Mouse (Mus musculus) embryonic facial prominence, embryonic 11.5 days (tissue): ENCODE results near the gene Hhat. TPM values are rescaled to one million over a fixed set of nuclear protein-coding genes. Genes with fewer than 3 reads are reported as not detected.

Source experiments
- ATAC-seq: fragments of 200-750 bp; cut with Nextera tagmentation; replicated peaks from 2 replicates; pipeline ENCODE4 v1.8.0; 2017; ENCODE audit warnings: low read depth; ENCODE audit not compliant: insufficient number of reproducible peaks, low FRiP score, low TSS enrichment
- DNase-seq: peaks from one replicate; pipeline ENCODE4 v3.0.0-alpha.2; 2015; ENCODE audit warnings: low spot score
- H3K27ac ChIP-seq: fragments of 300-500 bp; sonication (generic); replicated peaks from 2 replicates; pipeline ENCODE4 v1.5.1; 2014; ENCODE audit warnings: mild to moderate bottlenecking, low read depth, low read length, control low read depth
- H3K27me3 ChIP-seq: fragments of 300-500 bp; sonication (generic); 2 replicates; pipeline ENCODE4 v1.6.1; 2014; ENCODE audit warnings: mild to moderate bottlenecking, low read length, moderate library complexity, mixed read lengths; ENCODE audit not compliant: control insufficient read depth, insufficient read depth
- H3K36me3 ChIP-seq: fragments of 300-500 bp; sonication (generic); replicated peaks from 2 replicates; pipeline ENCODE4 v1.6.1; 2014; ENCODE audit warnings: low read depth, mild to moderate bottlenecking, low read length, moderate library complexity, mixed read lengths; ENCODE audit not compliant: control insufficient read depth, insufficient read depth
- H3K4me1 ChIP-seq: fragments of 300-500 bp; sonication (generic); 2 replicates; pipeline ENCODE4 v1.6.1; 2014; ENCODE audit warnings: low read length, mixed read lengths; ENCODE audit not compliant: control insufficient read depth, insufficient read depth
- H3K4me2 ChIP-seq: fragments of 300-500 bp; sonication (generic); 2 replicates; pipeline ENCODE4 v1.6.1; 2014; ENCODE audit warnings: low read depth, mild to moderate bottlenecking, control low read depth, low read length, moderate library complexity
- H3K4me3 ChIP-seq: fragments of 300-500 bp; sonication (generic); 2 replicates; pipeline ENCODE4 v1.5.1; 2014; ENCODE audit warnings: low read depth, low read length, control low read depth
- H3K9ac ChIP-seq: fragments of 300-500 bp; sonication (generic); replicated peaks from 2 replicates; pipeline ENCODE4 v1.6.1; 2014; ENCODE audit warnings: mild to moderate bottlenecking, control low read depth, low read length
- H3K9me3 ChIP-seq: fragments of 300-500 bp; sonication (generic); replicated peaks from 2 replicates; pipeline ENCODE4 v1.6.1; 2016; ENCODE audit warnings: mild to moderate bottlenecking, low read length, inconsistent platforms, mixed read lengths; ENCODE audit not compliant: control insufficient read depth
- WGBS: fragments of 180-500 bp; shearing (Covaris S2); extraction: QIAGEN DNeasy Blood & Tissue Kit; methylation state at CpG from one replicate; pipeline ENCODE4 v1.1.7; 2014; 5-methylcytosine and 5-hydroxymethylcytosine counted together
- polyA plus RNA-seq: library from polyadenylated mRNA; unstranded; fragments of >200 nt; fragmentation: Nextera tagmentation; extraction: Ambion mirVana; gene quantifications from 2 replicates; pipeline ENCODE4 v1.2.1, GENCODE M21; 2014

The Hhat gene
- polyA plus RNA-seq, 1 experiment from 2014 or later: 9.1 TPM

DNA sequence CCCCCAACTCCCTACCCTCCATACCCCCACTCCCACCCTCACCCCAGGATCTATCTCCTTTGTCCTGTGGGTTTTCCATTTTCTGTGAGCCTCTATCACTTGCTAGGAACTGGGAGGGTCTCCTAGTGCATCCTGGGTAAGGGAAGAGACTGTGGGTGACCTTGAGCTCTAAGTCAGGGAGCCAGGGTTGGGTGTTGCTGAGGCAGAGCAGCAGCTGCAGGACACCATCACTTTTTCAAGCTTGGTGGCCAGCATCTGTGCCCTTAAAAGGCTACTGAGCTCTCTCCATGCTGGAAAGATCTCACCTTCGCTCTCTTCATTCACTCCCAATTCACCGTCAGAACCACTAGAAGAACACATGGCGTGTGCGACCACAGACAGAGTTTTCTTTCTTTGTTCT is 7.2 kb upstream of the Hhat start:
- Histone ChIP-seq H3K4me1 (no peaks in the 10 kb centered on the region), H3K9me3 (no peaks in the 10 kb centered on the region), H3K36me3 (no peaks in the 10 kb centered on the region), H3K4me2 (no peak overlapping the region), H3K27me3 (no peaks in the 10 kb centered on the region), H3K4me3 (no peak overlapping the region), H3K9ac (no peak overlapping the region), H3K27ac (no peak overlapping the region)
- DNase-seq (no peak), ATAC-seq (no peak)
- WGBS: 95% methylated on average over 4 of the region's 4 CpGs

GRCm38 (mm10) chr1:192770130-192770494 is 911 bp downstream of the Hhat start:
- no peaks in the 10 kb centered on the region for H3K27me3 ChIP-seq
- H3K4me3 ChIP-seq: peak overlapping the region; percentile 62
- DNase-seq (peak; percentile 59), ATAC-seq (peak; percentile 70)
- H3K4me1 ChIP-seq: no peaks in the 10 kb centered on the region
- 26% methylated on average over 10 of the region's 10 CpGs for WGBS
- H3K36me3 ChIP-seq: no peaks in the 10 kb centered on the region
- H3K9ac ChIP-seq: peak overlapping the region; percentile 97
- H3K9me3 ChIP-seq: no peaks in the 10 kb centered on the region
- H3K27ac ChIP-seq: peak overlapping the region; percentile 81
- peak overlapping the region; percentile 99 for H3K4me2 ChIP-seq

GRCm38 (mm10) chr1:192765531-192765930 is 5.5 kb downstream of the Hhat start:
- ATAC-seq (no peak), DNase-seq (no peak)
- no peaks in the 10 kb centered on the region for H3K9me3 ChIP-seq
- H3K36me3 ChIP-seq: no peaks in the 10 kb centered on the region
- no peak overlapping the region for H3K4me3 ChIP-seq
- no peaks in the 10 kb centered on the region for H3K27me3 ChIP-seq
- WGBS: 35% methylated on average over 4 of the region's 4 CpGs
- H3K27ac ChIP-seq: no peak overlapping the region
- H3K9ac ChIP-seq: no peak overlapping the region
- no peak overlapping the region for H3K4me2 ChIP-seq
- no peaks in the 10 kb centered on the region for H3K4me1 ChIP-seq

GRCm38 (mm10) chr1:192764547-192764946 is 6.5 kb downstream of the Hhat start:
- ATAC-seq: no peak
- H3K4me2 ChIP-seq: no peak overlapping the region
- no peak for DNase-seq
- H3K9ac ChIP-seq: no peak overlapping the region
- H3K36me3 ChIP-seq: no peaks in the 10 kb centered on the region
- 48% methylated on average over 2 of the region's 2 CpGs for WGBS
- no peaks in the 10 kb centered on the region for H3K4me1 ChIP-seq
- H3K27me3 ChIP-seq: no peaks in the 10 kb centered on the region
- H3K27ac ChIP-seq: no peak overlapping the region
- H3K4me3 ChIP-seq: no peak overlapping the region
- no peaks in the 10 kb centered on the region for H3K9me3 ChIP-seq

- WGBS: 80% methylated on average over 7 of the region's 7 CpGs
- no peak overlapping the region for H3K4me3 ChIP-seq
- H3K27me3 ChIP-seq: no peaks in the 10 kb centered on the region
- H3K27ac ChIP-seq: no peak overlapping the region
- ATAC-seq (no peak), DNase-seq (no peak)
- H3K4me2 ChIP-seq: no peak overlapping the region
- H3K36me3 ChIP-seq: no peaks in the 10 kb centered on the region
- H3K4me1 ChIP-seq: no peaks in the 10 kb centered on the region
- H3K9me3 ChIP-seq: no peaks in the 10 kb centered on the region
- H3K9ac ChIP-seq: no peak overlapping the region
Measured at GRCm38 (mm10) chr1:192762946-192763933, 7.8 kb downstream of the Hhat start.

- H3K9ac ChIP-seq: no peak overlapping the region
- H3K4me1 ChIP-seq: no peaks in the 10 kb centered on the region; the same call in 1 of the 2 replicates
- no peak overlapping the region for H3K4me2 ChIP-seq
- 85% methylated on average over 7 of the region's 7 CpGs for WGBS
- no peak for DNase-seq
- H3K27ac ChIP-seq: no peak overlapping the region
- no peaks in the 10 kb centered on the region for H3K9me3 ChIP-seq
- H3K4me3 ChIP-seq: no peak overlapping the region
- ATAC-seq: no peak
- no peaks in the 10 kb centered on the region for H3K36me3 ChIP-seq
- no peaks in the 10 kb centered on the region for H3K27me3 ChIP-seq
Measured at GRCm38 (mm10) chr1:192756674-192757073, 14.3 kb downstream of the Hhat start.

DNA sequence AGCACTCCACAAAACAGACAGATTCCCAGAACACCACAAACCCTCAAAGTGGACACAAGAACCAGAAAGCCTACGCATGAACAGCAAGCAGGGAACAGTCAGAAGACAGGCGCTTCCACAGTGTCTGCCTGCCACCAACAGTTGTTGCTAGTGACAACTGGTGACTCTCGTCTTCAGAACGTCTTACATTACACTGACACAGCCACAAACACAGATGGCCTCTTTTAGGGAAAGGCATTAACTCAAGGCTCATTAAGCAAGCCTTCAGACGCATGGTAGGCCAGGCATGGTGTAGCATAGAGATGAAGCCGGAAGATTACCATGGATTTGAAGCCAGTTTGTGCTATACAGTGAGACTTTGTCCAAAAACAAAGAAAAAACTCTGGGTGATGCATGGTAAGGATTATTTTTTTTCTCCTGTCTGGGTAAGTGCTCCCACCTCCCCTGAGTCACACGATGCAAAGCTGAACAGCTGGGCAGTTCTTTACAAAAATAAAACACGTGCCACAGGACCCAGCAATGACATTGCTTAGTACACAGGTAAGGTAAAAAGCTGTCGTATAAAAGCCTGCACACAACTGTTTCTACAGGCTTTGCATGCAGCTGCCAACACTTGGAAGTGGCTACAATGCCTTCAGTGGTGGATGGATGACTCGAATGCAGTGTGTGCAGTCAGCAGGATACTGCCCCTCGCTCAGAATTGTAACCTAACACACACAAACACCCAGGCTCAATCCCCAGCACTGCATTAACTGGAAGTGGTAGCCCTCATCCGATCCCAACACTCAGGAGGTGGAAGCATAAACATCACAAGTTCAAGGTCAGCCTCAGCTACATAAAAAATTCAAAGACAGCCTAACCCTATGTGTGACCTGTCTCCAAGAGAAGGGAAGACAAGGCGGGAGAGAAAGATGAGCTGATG is 15.1 kb downstream of the Hhat start:
- Histone ChIP-seq H3K4me2 (no peak overlapping the region), H3K27me3 (no peaks in the 10 kb centered on the region), H3K4me3 (no peak overlapping the region), H3K9me3 (no peaks in the 10 kb centered on the region), H3K27ac (no peak overlapping the region), H3K9ac (no peak overlapping the region), H3K36me3 (no peaks in the 10 kb centered on the region), H3K4me1 (no peaks in the 10 kb centered on the region; the same call in 1 of the 2 replicates)
- ATAC-seq: peak; percentile 61
- DNase-seq: peak; percentile 23
- 69% methylated on average over 13 of the region's 13 CpGs for WGBS
